Mouse (Mus musculus): Measurements from ENCODE around the gene Sap25. TPM values are rescaled to one million over a fixed set of nuclear protein-coding genes. Genes with fewer than 3 reads are reported as not detected.

Sap25 gene
- polyA plus RNA-seq (2014; fragmentation: Illumina TruSeq; extraction: RNeasy Lipid Tissue Mini Kit (QIAGEN cat#74804); ENCODE audit: low read depth, low replicate concordance), result not detected

DNA sequence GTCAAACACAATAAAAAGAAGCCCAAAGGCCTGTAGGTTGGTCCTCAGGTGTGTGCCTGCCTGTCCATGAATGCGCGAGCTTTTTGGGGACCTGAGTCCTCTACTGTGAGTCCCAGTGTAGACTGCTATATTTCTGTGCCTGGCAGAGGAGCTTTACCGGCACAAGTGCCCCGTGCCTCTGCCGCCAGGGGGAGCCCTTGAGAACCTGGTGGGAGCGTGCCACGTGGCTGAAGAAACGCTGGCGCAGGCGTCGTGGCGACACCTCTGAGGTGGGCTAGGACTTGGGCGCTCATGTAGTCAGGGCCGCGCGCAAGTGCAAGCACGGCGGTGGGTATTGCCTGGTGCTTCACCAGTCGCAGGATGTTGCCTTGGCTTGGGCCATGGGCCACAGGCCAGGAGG, at the start of gene Sap25:
Gene Sap25 (plus strand): TSS at position 281 of the 400 bp plus-strand sequence.

DNA sequence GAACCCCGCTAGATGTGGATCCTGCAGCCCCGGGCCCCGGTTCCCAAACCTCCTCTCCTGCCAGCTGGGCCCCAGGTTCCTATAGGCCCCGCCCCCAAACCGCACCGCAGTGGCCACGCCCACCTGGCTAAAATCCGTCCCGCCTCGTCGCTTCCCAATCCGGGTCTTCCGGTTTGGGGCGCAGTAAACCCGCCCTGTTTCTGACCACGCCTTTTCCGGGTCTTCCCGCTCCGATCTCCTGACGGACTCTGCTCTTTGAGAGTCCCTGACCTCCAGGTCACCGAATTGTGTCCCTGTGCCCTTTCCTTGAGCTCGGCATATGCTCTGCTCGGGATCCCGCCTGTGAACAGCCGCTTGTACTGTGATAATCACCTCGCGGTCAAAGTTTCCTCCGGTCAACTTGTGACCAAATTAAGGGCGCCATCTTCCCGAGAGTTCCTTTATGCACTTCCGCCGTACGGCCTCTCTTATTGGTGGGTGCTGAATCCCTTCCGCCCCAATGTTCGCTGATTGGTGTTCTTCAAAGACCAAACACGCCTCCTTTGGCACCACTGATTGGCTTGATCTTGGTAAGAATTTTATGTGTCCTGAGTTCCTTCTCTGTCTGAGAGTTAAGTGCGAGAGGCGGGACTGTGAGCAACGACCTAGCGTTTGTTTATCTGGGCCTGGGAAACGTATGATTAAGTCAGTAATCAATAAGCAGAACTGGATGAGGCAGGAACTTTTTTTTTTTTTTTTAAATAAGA, 40.3 kb upstream of the Sap25 start, which contains the start of gene Mospd3:
Gene Mospd3 (minus strand): TSS at position 440 of the 746 bp plus-strand sequence.

DNA sequence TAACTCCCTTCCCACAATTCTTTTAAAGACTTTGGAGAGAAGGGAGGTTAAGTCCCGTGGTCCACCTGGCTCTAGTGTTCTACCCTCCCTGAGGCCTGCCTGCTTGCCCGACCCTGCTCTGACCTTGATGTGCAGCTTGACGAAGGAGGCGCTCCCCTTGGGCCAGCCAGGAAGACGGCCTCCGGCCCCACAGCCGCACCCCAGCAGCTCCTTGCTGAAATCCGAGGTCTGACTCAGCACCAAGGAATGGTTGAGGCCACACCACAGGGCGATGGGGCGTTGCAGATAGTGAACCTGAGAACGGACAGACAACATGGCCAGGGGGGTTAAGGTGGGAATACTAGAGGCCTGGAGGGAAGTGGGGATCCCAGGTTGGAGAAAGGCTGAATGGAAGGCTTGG, 27.6 kb upstream of the Sap25 start, which contains the start of gene Pcolce:
Gene Pcolce (minus strand): TSS at position 235 of the 400 bp plus-strand sequence.

DNA sequence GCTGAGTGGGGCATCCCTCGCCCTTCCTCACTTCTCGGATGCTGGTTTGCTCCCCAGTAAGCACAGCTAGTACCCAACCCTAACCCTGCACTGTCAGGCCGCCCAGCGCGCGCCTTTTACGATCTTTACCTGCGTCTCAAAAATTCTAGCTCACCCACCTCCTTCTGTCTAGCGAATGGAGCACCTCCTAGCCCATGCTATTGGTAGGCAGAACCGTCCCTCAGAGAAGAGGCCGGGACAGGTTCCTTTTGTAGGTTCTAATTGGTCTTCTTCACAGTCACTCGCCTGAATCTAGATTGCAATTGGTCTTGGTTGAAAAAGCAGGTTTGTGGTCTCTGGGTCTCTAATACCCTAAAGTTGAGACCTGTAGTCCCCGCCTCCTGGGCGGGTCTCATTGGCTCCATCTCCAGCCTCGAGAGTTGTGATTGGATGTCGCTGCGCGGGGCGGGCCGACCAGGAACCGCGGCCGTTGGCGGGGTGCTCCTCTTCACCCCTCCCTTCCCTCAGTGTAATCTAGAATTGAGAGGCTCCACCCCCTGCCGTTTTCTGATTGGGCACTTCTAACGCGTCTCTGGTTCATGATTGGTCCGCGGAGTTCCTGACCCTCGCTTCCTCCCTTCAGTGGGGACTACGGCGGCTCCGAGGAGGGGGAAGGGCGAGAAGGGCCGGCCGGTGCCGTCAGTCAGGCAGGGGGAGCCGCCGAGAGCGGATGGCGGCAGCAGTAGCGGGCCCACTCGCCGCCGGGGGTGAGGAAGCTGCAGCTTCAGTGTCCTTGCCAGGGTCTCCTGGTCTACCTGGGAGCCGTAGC, 12.4 kb upstream of the Sap25 start, which contains the start of the genes Fbxo24, Lrch4 and Gm20605:
Gene Fbxo24 (minus strand): TSS at position 505 of the 808 bp plus-strand sequence.
Gene Lrch4 (plus strand): TSS at position 624 of the 808 bp plus-strand sequence.
Gene Gm20605 (plus strand): TSS at position 678 of the 808 bp plus-strand sequence.

DNA sequence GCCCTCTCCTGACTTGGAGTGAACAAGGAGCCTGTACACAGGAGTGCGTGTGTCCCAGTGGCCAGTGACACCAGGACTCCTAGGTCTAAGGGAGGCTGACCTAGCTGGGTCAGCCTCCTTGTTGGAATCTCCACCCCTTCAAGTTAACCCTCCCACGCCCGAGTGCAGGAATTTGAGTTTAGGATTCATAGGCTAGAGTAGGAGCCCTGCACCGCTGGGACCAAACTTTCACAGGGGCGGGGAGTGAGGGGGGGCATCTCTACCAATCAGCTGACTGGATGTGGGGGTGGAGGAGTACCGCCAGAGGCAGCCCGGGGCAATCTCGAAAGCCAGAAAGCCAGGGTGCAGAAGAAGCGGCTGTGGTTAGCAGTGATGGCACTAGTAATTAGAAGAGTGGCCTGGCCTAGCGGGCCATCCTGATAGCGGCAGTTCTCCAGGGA, 4.5 kb downstream of the Sap25 start, which contains the start of gene Irs3:
Gene Irs3 (minus strand): TSS at position 63 of the 440 bp plus-strand sequence.

DNA sequence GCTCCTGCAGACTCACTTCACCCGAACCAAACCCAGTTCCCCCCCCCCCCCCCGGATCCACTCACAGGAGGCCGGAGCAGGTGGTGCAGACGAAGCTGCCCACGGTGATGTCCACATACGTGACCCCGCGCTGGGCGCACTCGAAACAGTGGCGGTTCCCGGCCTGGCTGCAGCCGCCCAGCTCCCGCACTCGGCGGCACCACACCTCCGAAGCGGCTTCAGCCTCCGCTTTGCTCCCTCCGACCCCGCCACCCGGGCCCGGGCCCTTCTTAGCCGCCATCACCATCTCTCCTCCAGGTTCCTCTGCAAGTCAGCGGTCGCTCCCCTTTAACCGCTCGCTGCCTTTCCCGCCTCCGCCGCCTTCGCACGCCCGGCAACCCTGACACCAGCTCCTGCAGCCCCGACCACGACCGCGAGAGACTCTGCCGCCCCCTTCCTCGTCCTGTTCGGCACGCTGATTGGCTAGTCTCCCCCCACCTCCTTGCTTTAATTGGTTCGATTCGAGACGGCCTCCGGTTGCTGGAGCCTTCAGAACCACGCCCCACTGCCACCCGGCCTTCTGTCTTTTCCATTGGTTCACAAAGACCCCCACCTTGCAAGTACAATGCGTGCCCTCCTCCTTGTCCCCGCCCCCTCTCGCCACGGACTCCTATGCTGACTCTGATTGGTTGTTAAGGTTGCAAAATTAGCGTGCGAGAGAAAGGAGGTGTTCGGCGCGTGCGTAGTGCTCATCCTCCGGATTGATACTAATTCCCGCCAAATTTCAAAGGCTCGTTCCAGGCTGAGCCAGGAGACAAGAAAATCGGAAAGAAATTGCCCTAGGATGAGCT, 43.4 kb downstream of the Sap25 start, which contains the start of gene Agfg2:
Gene Agfg2 (minus strand): TSS at position 433 of the 830 bp plus-strand sequence.

Other genes starting within 250 kb of the Sap25 start
- gene Zan, start 164.3 kb upstream of the Sap25 start, polyA plus RNA-seq (2014; fragmentation: Illumina TruSeq; extraction: RNeasy Lipid Tissue Mini Kit (QIAGEN cat#74804); ENCODE audit: low read depth, low replicate concordance), result not detected
- not detected for gene Pop7, start 138.8 kb upstream of the Sap25 start, polyA plus RNA-seq (2014; fragmentation: Illumina TruSeq; extraction: RNeasy Lipid Tissue Mini Kit (QIAGEN cat#74804); ENCODE audit: low read depth, low replicate concordance)
- gene Gigyf1, start 122.8 kb upstream of the Sap25 start, polyA plus RNA-seq (2014; fragmentation: Illumina TruSeq; extraction: RNeasy Lipid Tissue Mini Kit (QIAGEN cat#74804); ENCODE audit: low read depth, low replicate concordance), result 2.2 TPM
- not detected for gene Epo, start 108.1 kb upstream of the Sap25 start, polyA plus RNA-seq (2014; fragmentation: Illumina TruSeq; extraction: RNeasy Lipid Tissue Mini Kit (QIAGEN cat#74804); ENCODE audit: low read depth, low replicate concordance)
- gene Gnb2, start 107.8 kb upstream of the Sap25 start, polyA plus RNA-seq (2014; fragmentation: Illumina TruSeq; extraction: RNeasy Lipid Tissue Mini Kit (QIAGEN cat#74804); ENCODE audit: low read depth, low replicate concordance), result 1.2 TPM
- not detected for gene Actl6b, start 87.8 kb upstream of the Sap25 start, polyA plus RNA-seq (2014; fragmentation: Illumina TruSeq; extraction: RNeasy Lipid Tissue Mini Kit (QIAGEN cat#74804); ENCODE audit: low read depth, low replicate concordance)
- gene Tfr2, start 71.5 kb upstream of the Sap25 start, polyA plus RNA-seq (2014; fragmentation: Illumina TruSeq; extraction: RNeasy Lipid Tissue Mini Kit (QIAGEN cat#74804); ENCODE audit: low read depth, low replicate concordance), result not detected
- not detected for gene Mospd3, start 40.3 kb upstream of the Sap25 start, polyA plus RNA-seq (2014; fragmentation: Illumina TruSeq; extraction: RNeasy Lipid Tissue Mini Kit (QIAGEN cat#74804); ENCODE audit: low read depth, low replicate concordance)
- 63.9 TPM for gene Pcolce, start 27.6 kb upstream of the Sap25 start, polyA plus RNA-seq (2014; fragmentation: Illumina TruSeq; extraction: RNeasy Lipid Tissue Mini Kit (QIAGEN cat#74804); ENCODE audit: low read depth, low replicate concordance)
- not detected for gene Fbxo24, start 12.3 kb upstream of the Sap25 start, polyA plus RNA-seq (2014; fragmentation: Illumina TruSeq; extraction: RNeasy Lipid Tissue Mini Kit (QIAGEN cat#74804); ENCODE audit: low read depth, low replicate concordance)
- gene Lrch4, start 12.2 kb upstream of the Sap25 start, polyA plus RNA-seq (2014; fragmentation: Illumina TruSeq; extraction: RNeasy Lipid Tissue Mini Kit (QIAGEN cat#74804); ENCODE audit: low read depth, low replicate concordance), result 0.99 TPM
- gene Gm20605, start 12.2 kb upstream of the Sap25 start, polyA plus RNA-seq (2014; fragmentation: Illumina TruSeq; extraction: RNeasy Lipid Tissue Mini Kit (QIAGEN cat#74804); ENCODE audit: low read depth, low replicate concordance), result not detected
- gene Irs3, start 4.4 kb downstream of the Sap25 start, polyA plus RNA-seq (2014; fragmentation: Illumina TruSeq; extraction: RNeasy Lipid Tissue Mini Kit (QIAGEN cat#74804); ENCODE audit: low read depth, low replicate concordance), result 0.58 TPM
- 12.5 TPM for gene Agfg2, start 43.4 kb downstream of the Sap25 start, polyA plus RNA-seq (2014; fragmentation: Illumina TruSeq; extraction: RNeasy Lipid Tissue Mini Kit (QIAGEN cat#74804); ENCODE audit: low read depth, low replicate concordance)
- gene Nyap1, start 100.3 kb downstream of the Sap25 start, polyA plus RNA-seq (2014; fragmentation: Illumina TruSeq; extraction: RNeasy Lipid Tissue Mini Kit (QIAGEN cat#74804); ENCODE audit: low read depth, low replicate concordance), result not detected
- 0.29 TPM for gene Tsc22d4, start 104.4 kb downstream of the Sap25 start, polyA plus RNA-seq (2014; fragmentation: Illumina TruSeq; extraction: RNeasy Lipid Tissue Mini Kit (QIAGEN cat#74804); ENCODE audit: low read depth, low replicate concordance)
- not detected for gene Ppp1r35, start 137.5 kb downstream of the Sap25 start, polyA plus RNA-seq (2014; fragmentation: Illumina TruSeq; extraction: RNeasy Lipid Tissue Mini Kit (QIAGEN cat#74804); ENCODE audit: low read depth, low replicate concordance)
- 10.4 TPM for gene Mepce, start 146.3 kb downstream of the Sap25 start, polyA plus RNA-seq (2014; fragmentation: Illumina TruSeq; extraction: RNeasy Lipid Tissue Mini Kit (QIAGEN cat#74804); ENCODE audit: low read depth, low replicate concordance)
- 7.7 TPM for gene Zcwpw1, start 146.5 kb downstream of the Sap25 start, polyA plus RNA-seq (2014; fragmentation: Illumina TruSeq; extraction: RNeasy Lipid Tissue Mini Kit (QIAGEN cat#74804); ENCODE audit: low read depth, low replicate concordance)
- gene Pilra, start 194.9 kb downstream of the Sap25 start, polyA plus RNA-seq (2014; fragmentation: Illumina TruSeq; extraction: RNeasy Lipid Tissue Mini Kit (QIAGEN cat#74804); ENCODE audit: low read depth, low replicate concordance), result 0.76 TPM
- gene Pilrb1, start 216.8 kb downstream of the Sap25 start, polyA plus RNA-seq (2014; fragmentation: Illumina TruSeq; extraction: RNeasy Lipid Tissue Mini Kit (QIAGEN cat#74804); ENCODE audit: low read depth, low replicate concordance), result not detected
- gene Pilrb2, start 230.5 kb downstream of the Sap25 start, polyA plus RNA-seq (2014; fragmentation: Illumina TruSeq; extraction: RNeasy Lipid Tissue Mini Kit (QIAGEN cat#74804); ENCODE audit: low read depth, low replicate concordance), result not detected

All from adrenal gland, adult 10 weeks (tissue).